Mouse (Mus musculus): ENCODE data around the gene Dcbld1. TPM values are rescaled to one million over a fixed set of nuclear protein-coding genes. Genes with fewer than 3 reads are reported as not detected.
A peak's percentile ranks its signal among the peaks of the same experiment; 100 is the strongest.

Gene Dcbld1
- polyA plus RNA-seq, 2 experiments, result 9.2 to 11.5 TPM

GRCm38 (mm10) chr10:52302271-52302670 lies 68.9 kb downstream of the Dcbld1 start:
- Histone ChIP-seq H3K4me2 (replicated peaks; ENCODE audit: low read depth, low read length, severe bottlenecking) (no peak overlapping the region), H3K4me3 (replicated peaks; ENCODE audit: low read length) (no peak overlapping the region), H3K27me3 (ENCODE audit: control insufficient read depth, insufficient read depth, low read length) (no peaks in the 10 kb centered on the region), H3K9me3 (ENCODE audit: control insufficient read depth, low read length) (no peaks in the 10 kb centered on the region), H3K9ac (ENCODE audit: low read depth, low read length, severe bottlenecking) (no peak overlapping the region), H3K27ac (replicated peaks; ENCODE audit: low read depth, low read length) (no peak overlapping the region), H3K36me3 (ENCODE audit: control insufficient read depth, insufficient read depth, low read length) (no peaks in the 10 kb centered on the region), H3K4me1 (ENCODE audit: control insufficient read depth, insufficient read depth, low read length) (no peaks in the 10 kb centered on the region)
- TF ChIP-seq POLR2A (IDR thresholded peaks at IDR 0.05; ENCODE audit: borderline replicate concordance, extremely low read depth, insufficient read depth, insufficient read length), result no peak
- ATAC-seq (ENCODE audit: low FRiP score, low read depth) (no peak), DNase-seq (ENCODE audit: low spot score) (no peak)

DNA sequence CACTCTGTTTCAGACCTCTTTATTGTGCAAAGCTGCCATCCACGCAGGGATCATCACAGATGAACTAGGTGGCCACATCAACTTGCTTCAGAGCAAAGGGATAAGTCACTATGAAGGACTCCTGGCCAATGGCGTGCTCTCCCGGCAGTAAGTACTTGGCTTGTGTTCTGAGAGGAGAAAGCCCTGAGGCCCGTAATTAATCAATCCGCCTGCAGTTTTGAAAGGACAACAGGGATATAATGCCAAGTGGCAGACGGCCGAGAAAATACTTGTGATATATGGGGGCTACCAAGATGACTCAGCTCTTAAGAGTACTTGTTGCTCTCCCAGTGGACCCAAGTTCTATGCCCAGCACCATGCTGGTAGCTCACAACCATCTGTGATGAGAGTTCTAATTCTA lies 71.2 kb downstream of the Dcbld1 start:
- no peak for ATAC-seq (ENCODE audit: low FRiP score, low read depth)
- H3K4me2 ChIP-seq (replicated peaks; ENCODE audit: low read depth, low read length, severe bottlenecking), result no peak overlapping the region
- no peak for DNase-seq (ENCODE audit: low spot score)
- no peaks in the 10 kb centered on the region for H3K27me3 ChIP-seq (ENCODE audit: control insufficient read depth, insufficient read depth, low read length)
- no peak overlapping the region for H3K27ac ChIP-seq (replicated peaks; ENCODE audit: low read depth, low read length)
- 0 out of 2 replicates have a peak, but pooled peaks cover 3% of the 10 kb centered on the region for H3K36me3 ChIP-seq (ENCODE audit: control insufficient read depth, insufficient read depth, low read length)
- TF ChIP-seq POLR2A (IDR thresholded peaks at IDR 0.05; ENCODE audit: borderline replicate concordance, extremely low read depth, insufficient read depth, insufficient read length), result no peak
- WGBS, result 70% methylated on average over 7 of the region's 7 CpGs
- H3K9me3 ChIP-seq (ENCODE audit: control insufficient read depth, low read length), result no peaks in the 10 kb centered on the region
- H3K4me3 ChIP-seq (replicated peaks; ENCODE audit: low read length), result no peak overlapping the region
- H3K9ac ChIP-seq (ENCODE audit: low read depth, low read length, severe bottlenecking), result no peak overlapping the region
- H3K4me1 ChIP-seq (ENCODE audit: control insufficient read depth, insufficient read depth, low read length), result no peaks in the 10 kb centered on the region

GRCm38 (mm10) chr10:52309196-52309595 lies 75.8 kb downstream of the Dcbld1 start:
- Histone ChIP-seq H3K9me3 (ENCODE audit: control insufficient read depth, low read length) (no peaks in the 10 kb centered on the region), H3K4me1 (ENCODE audit: control insufficient read depth, insufficient read depth, low read length) (no peaks in the 10 kb centered on the region), H3K4me2 (replicated peaks; ENCODE audit: low read depth, low read length, severe bottlenecking) (no peak overlapping the region), H3K27ac (replicated peaks; ENCODE audit: low read depth, low read length) (no peak overlapping the region), H3K4me3 (replicated peaks; ENCODE audit: low read length) (no peak overlapping the region), H3K27me3 (ENCODE audit: control insufficient read depth, insufficient read depth, low read length) (no peaks in the 10 kb centered on the region), H3K9ac (ENCODE audit: low read depth, low read length, severe bottlenecking) (no peak overlapping the region), H3K36me3 (ENCODE audit: control insufficient read depth, insufficient read depth, low read length) (peaks cover 18% of the 10 kb centered on the region; the same call in 1 of the 2 replicates)
- ATAC-seq (ENCODE audit: low FRiP score, low read depth) (no peak), DNase-seq (ENCODE audit: low spot score) (peak; percentile 4)
- 74% methylated on average over 8 of the region's 8 CpGs for WGBS
- TF ChIP-seq POLR2A (IDR thresholded peaks at IDR 0.05; ENCODE audit: borderline replicate concordance, extremely low read depth, insufficient read depth, insufficient read length), result no peak

DNA sequence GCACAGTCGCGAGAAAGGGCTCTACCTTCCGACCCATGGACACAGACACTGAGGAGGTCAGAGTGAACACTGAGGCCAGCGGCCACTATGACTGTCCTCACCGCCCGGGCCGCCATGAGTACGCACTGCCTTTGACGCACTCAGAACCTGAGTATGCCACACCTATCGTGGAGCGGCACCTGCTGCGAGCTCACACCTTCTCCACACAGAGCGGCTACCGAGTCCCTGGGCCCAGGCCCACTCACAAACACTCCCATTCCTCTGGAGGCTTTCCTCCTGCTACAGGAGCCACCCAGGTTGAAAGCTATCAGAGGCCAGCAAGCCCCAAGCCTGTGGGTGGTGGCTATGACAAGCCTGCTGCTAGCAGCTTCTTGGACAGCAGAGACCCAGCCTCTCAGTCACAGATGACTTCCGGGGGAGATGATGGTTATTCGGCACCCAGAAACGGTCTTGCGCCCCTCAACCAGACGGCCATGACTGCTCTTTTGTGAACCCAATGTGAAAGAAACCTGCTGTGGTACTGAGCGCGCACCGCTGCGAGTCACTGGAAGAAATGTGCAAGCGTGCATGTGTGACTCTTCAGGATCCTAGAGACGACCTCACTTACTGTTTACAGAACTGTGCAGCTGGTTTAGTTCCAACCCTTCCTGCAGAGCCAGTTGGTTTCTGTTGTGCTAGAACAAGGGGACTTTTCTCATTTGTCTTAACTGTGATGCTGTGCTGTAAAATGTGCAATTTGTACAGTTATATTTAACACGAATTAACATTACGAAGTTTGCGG lies 86.3 kb downstream of the Dcbld1 start:
- ATAC-seq (ENCODE audit: low FRiP score, low read depth), result no peak
- no peaks in the 10 kb centered on the region for H3K4me1 ChIP-seq (ENCODE audit: control insufficient read depth, insufficient read depth, low read length)
- DNase-seq (ENCODE audit: low spot score), result no peak
- no peak for TF ChIP-seq POLR2A (IDR thresholded peaks at IDR 0.05; ENCODE audit: borderline replicate concordance, extremely low read depth, insufficient read depth, insufficient read length)
- H3K36me3 ChIP-seq (ENCODE audit: control insufficient read depth, insufficient read depth, low read length), result 0 out of 2 replicates have a peak, but pooled peaks cover 10% of the 10 kb centered on the region
- H3K27ac ChIP-seq (replicated peaks; ENCODE audit: low read depth, low read length), result no peak overlapping the region
- H3K4me3 ChIP-seq (replicated peaks; ENCODE audit: low read length), result no peak overlapping the region
- H3K4me2 ChIP-seq (replicated peaks; ENCODE audit: low read depth, low read length, severe bottlenecking), result no peak overlapping the region
- no peaks in the 10 kb centered on the region for H3K9me3 ChIP-seq (ENCODE audit: control insufficient read depth, low read length)
- 95% methylated on average over 28 of the region's 28 CpGs for WGBS
- H3K27me3 ChIP-seq (ENCODE audit: control insufficient read depth, insufficient read depth, low read length), result no peaks in the 10 kb centered on the region
- H3K9ac ChIP-seq (ENCODE audit: low read depth, low read length, severe bottlenecking), result no peak overlapping the region

DNA sequence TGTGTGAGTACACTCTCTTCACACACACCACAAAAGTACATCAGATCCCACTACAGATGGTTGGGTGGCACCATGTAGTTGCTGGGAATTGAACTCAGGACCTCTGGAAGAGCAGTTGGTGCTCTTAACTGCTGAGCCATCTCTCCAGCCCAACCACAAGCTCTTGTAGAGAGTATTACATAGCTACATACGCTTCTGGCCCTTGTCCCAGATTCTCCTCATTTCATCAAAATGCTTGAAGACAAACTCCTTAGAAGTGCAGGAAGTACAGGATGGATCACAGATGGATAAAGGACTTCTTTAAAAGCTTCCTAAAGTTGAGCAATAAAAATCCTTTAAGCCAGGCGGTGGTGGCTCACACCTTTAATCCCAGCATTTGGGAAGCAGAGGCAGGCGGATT lies 88.5 kb downstream of the Dcbld1 start:
- Histone ChIP-seq H3K9ac (ENCODE audit: low read depth, low read length, severe bottlenecking) (no peak overlapping the region), H3K4me2 (replicated peaks; ENCODE audit: low read depth, low read length, severe bottlenecking) (no peak overlapping the region), H3K4me1 (ENCODE audit: control insufficient read depth, insufficient read depth, low read length) (no peaks in the 10 kb centered on the region), H3K9me3 (ENCODE audit: control insufficient read depth, low read length) (no peaks in the 10 kb centered on the region), H3K27me3 (ENCODE audit: control insufficient read depth, insufficient read depth, low read length) (no peaks in the 10 kb centered on the region), H3K36me3 (ENCODE audit: control insufficient read depth, insufficient read depth, low read length) (0 out of 2 replicates have a peak, but pooled peaks cover 10% of the 10 kb centered on the region), H3K4me3 (replicated peaks; ENCODE audit: low read length) (no peak overlapping the region), H3K27ac (replicated peaks; ENCODE audit: low read depth, low read length) (no peak overlapping the region)
- ATAC-seq (ENCODE audit: low FRiP score, low read depth), result no peak
- 93% methylated on average over 3 of the region's 3 CpGs for WGBS
- DNase-seq (ENCODE audit: low spot score), result no peak
- no peak for TF ChIP-seq POLR2A (IDR thresholded peaks at IDR 0.05; ENCODE audit: borderline replicate concordance, extremely low read depth, insufficient read depth, insufficient read length)
